Mouse (Mus musculus): Measurements from ENCODE around the gene Tmc4.
"Not testable (repeated sequence)": the region's sequence is repeated elsewhere in the genome, so short reads cannot be mapped to it uniquely, and the experiment has no call there.

Gene Tmc4

GRCm38 (mm10) chr7:3677342-3677741 lies at the start of gene Tmc4:
Gene Tmc4, minus strand, starts transcription at chr7:3677553.
- DNase-seq (ENCODE audit: extremely low read depth, low read depth, low spot score) = no peak

- DNase-seq (ENCODE audit: extremely low read depth, low read depth, low spot score) = not testable (repeated sequence)
Measured at GRCm38 (mm10) chr7:3725459-3725858, 48.1 kb upstream of the Tmc4 start.

GRCm38 (mm10) chr7:3720268-3720667 lies 42.9 kb upstream of the Tmc4 start, which contains the start of gene Pirb:
Gene Pirb, minus strand, starts transcription at chr7:3720391.
- DNase-seq (ENCODE audit: extremely low read depth, low read depth, low spot score) = not testable (repeated sequence)

GRCm38 (mm10) chr7:3715249-3715648 lies 37.9 kb upstream of the Tmc4 start:
- DNase-seq (ENCODE audit: extremely low read depth, low read depth, low spot score) = no peak

GRCm38 (mm10) chr7:3712264-3712942 lies 35.0 kb upstream of the Tmc4 start:
- no peak for DNase-seq (ENCODE audit: extremely low read depth, low read depth, low spot score)

GRCm38 (mm10) chr7:3709000-3709399 lies 31.6 kb upstream of the Tmc4 start:
- no peak for DNase-seq (ENCODE audit: extremely low read depth, low read depth, low spot score)

- not testable (repeated sequence) for DNase-seq (ENCODE audit: extremely low read depth, low read depth, low spot score)
Measured at GRCm38 (mm10) chr7:3708447-3708980, 31.2 kb upstream of the Tmc4 start.

- no peak for DNase-seq (ENCODE audit: extremely low read depth, low read depth, low spot score)
Measured at GRCm38 (mm10) chr7:3707568-3708413, 30.4 kb upstream of the Tmc4 start.

GRCm38 (mm10) chr7:3707027-3707426 lies 29.7 kb upstream of the Tmc4 start:
- DNase-seq (ENCODE audit: extremely low read depth, low read depth, low spot score) = no peak

GRCm38 (mm10) chr7:3706343-3706934 lies 29.1 kb upstream of the Tmc4 start:
- DNase-seq (ENCODE audit: extremely low read depth, low read depth, low spot score) = no peak

GRCm38 (mm10) chr7:3705911-3706310 lies 28.6 kb upstream of the Tmc4 start:
- DNase-seq (ENCODE audit: extremely low read depth, low read depth, low spot score) = no peak

- DNase-seq (ENCODE audit: extremely low read depth, low read depth, low spot score) = not testable (repeated sequence)
Measured at GRCm38 (mm10) chr7:3705461-3705860, 28.1 kb upstream of the Tmc4 start.

- DNase-seq (ENCODE audit: extremely low read depth, low read depth, low spot score) = no peak
Measured at GRCm38 (mm10) chr7:3704475-3704874, 27.1 kb upstream of the Tmc4 start.

- DNase-seq (ENCODE audit: extremely low read depth, low read depth, low spot score) = peak; percentile 83
Measured at GRCm38 (mm10) chr7:3703879-3704441, 26.6 kb upstream of the Tmc4 start, which contains the start of gene Rps9. Gene Rps9, plus strand, starts transcription at chr7:3703993.

GRCm38 (mm10) chr7:3703148-3703878 lies 26.0 kb upstream of the Tmc4 start:
- no peak for DNase-seq (ENCODE audit: extremely low read depth, low read depth, low spot score)

- DNase-seq (ENCODE audit: extremely low read depth, low read depth, low spot score) = no peak
Measured at GRCm38 (mm10) chr7:3698471-3698870, 21.1 kb upstream of the Tmc4 start.

- DNase-seq (ENCODE audit: extremely low read depth, low read depth, low spot score) = not testable (repeated sequence)
Measured at GRCm38 (mm10) chr7:3694949-3695305, 17.6 kb upstream of the Tmc4 start.

- DNase-seq (ENCODE audit: extremely low read depth, low read depth, low spot score) = peak; percentile 69
Measured at GRCm38 (mm10) chr7:3694076-3694948, 17.0 kb upstream of the Tmc4 start.

- no peak for DNase-seq (ENCODE audit: extremely low read depth, low read depth, low spot score)
Measured at GRCm38 (mm10) chr7:3693809-3694075, 16.4 kb upstream of the Tmc4 start.

All from fat pad, adult 2 months (tissue).